Mouse (Mus musculus): Measurements from ENCODE around the gene Rrp1b. TPM values are rescaled to one million over a fixed set of nuclear protein-coding genes. Genes with fewer than 3 reads are reported as not detected.

Gene Rrp1b
- 73.2 and 79.0 TPM in 2 replicates for polyA plus RNA-seq (2014; fragmentation: Nextera tagmentation; extraction: Ambion mirVana)

- 0 out of 2 replicates have a peak, but pooled peaks cover 4% of the 10 kb centered on the region for H3K36me3 ChIP-seq (ENCODE audit: control insufficient read depth, insufficient read depth, low read length)
- peak within 1 kb of the TSS; percentile 97 for H3K4me3 ChIP-seq (ENCODE audit: low read depth, low read length)
- H3K27ac ChIP-seq (ENCODE audit: low read depth): peak within 1 kb of the TSS; percentile 84
- no peaks in the 10 kb centered on the region for H3K9me3 ChIP-seq (ENCODE audit: control insufficient read depth, low read length)
- peaks cover 16% of the 10 kb centered on the region for H3K4me1 ChIP-seq (replicated peaks; ENCODE audit: control insufficient read depth, insufficient read depth, low read length)
- ATAC-seq (replicated peaks; ENCODE audit: low FRiP score, low TSS enrichment, low read depth) (peak; percentile 96), DNase-seq (ENCODE audit: low spot score) (peak; percentile 93)
- peak within 1 kb of the TSS; percentile 60 for H3K9ac ChIP-seq (ENCODE audit: low read length)
- no peaks in the 10 kb centered on the region for H3K27me3 ChIP-seq (replicated peaks; ENCODE audit: control insufficient read depth, insufficient read depth, low read length)
- 5% methylated on average over 52 of the region's 52 CpGs for WGBS
- peak within 1 kb of the TSS; percentile 74 for H3K4me2 ChIP-seq (ENCODE audit: low read length)
These were observed at the start of gene Rrp1b, which contains the start of gene Hsf2bp for GRCm38 (mm10) chr17:32035609-32036508. TSS of gene Rrp1b (plus strand) at chr17:32036100. TSS of gene Hsf2bp (minus strand) at chr17:32036349.

DNA sequence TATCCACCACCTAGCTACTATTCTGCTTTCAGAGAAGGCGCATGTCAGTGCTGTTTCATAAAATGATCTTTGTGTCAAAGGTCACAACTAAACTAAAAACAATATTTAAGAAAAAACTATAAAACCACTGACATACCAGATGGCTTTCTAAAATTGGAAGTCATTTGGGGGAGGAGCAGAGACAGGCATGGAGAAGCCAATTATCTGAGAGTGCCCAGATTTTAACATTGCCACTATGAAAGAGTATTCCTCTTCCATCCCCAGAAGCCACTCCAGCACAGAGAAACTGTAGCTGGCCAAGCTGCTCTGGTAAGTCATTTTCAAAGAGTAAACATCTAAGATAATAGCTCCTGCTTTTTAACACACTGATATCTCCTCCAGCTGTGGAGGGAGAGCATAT lies 49.0 kb upstream of the Rrp1b start:
- H3K4me2 ChIP-seq (ENCODE audit: low read length): no peak overlapping the region
- H3K4me3 ChIP-seq (ENCODE audit: low read depth, low read length): no peak overlapping the region
- ATAC-seq (replicated peaks; ENCODE audit: low FRiP score, low TSS enrichment, low read depth): no peak
- H3K9me3 ChIP-seq (ENCODE audit: control insufficient read depth, low read length): no peaks in the 10 kb centered on the region
- no peak for DNase-seq (ENCODE audit: low spot score)
- 0 out of 2 replicates have a peak, but pooled peaks cover 3% of the 10 kb centered on the region for H3K4me1 ChIP-seq (replicated peaks; ENCODE audit: control insufficient read depth, insufficient read depth, low read length)
- no peak overlapping the region for H3K9ac ChIP-seq (ENCODE audit: low read length)
- WGBS: 67% methylated on average over 1 of the region's 1 CpGs
- no peak overlapping the region for H3K27ac ChIP-seq (ENCODE audit: low read depth)
- H3K36me3 ChIP-seq (ENCODE audit: control insufficient read depth, insufficient read depth, low read length): no peaks in the 10 kb centered on the region
- no peaks in the 10 kb centered on the region for H3K27me3 ChIP-seq (replicated peaks; ENCODE audit: control insufficient read depth, insufficient read depth, low read length)

- H3K9me3 ChIP-seq (ENCODE audit: control insufficient read depth, low read length): no peaks in the 10 kb centered on the region
- DNase-seq (ENCODE audit: low spot score) (no peak), ATAC-seq (replicated peaks; ENCODE audit: low FRiP score, low TSS enrichment, low read depth) (no peak)
- no peak overlapping the region for H3K27ac ChIP-seq (ENCODE audit: low read depth)
- H3K4me2 ChIP-seq (ENCODE audit: low read length): no peak overlapping the region
- H3K36me3 ChIP-seq (ENCODE audit: control insufficient read depth, insufficient read depth, low read length): no peaks in the 10 kb centered on the region
- H3K4me1 ChIP-seq (replicated peaks; ENCODE audit: control insufficient read depth, insufficient read depth, low read length): no peaks in the 10 kb centered on the region; the same call in 1 of the 2 replicates
- no peaks in the 10 kb centered on the region for H3K27me3 ChIP-seq (replicated peaks; ENCODE audit: control insufficient read depth, insufficient read depth, low read length)
- no peak overlapping the region for H3K9ac ChIP-seq (ENCODE audit: low read length)
- 76% methylated on average over 2 of the region's 2 CpGs for WGBS
- H3K4me3 ChIP-seq (ENCODE audit: low read depth, low read length): no peak overlapping the region
These were observed 46.9 kb upstream of the Rrp1b start for GRCm38 (mm10) chr17:31989035-31989434.

- no peaks in the 10 kb centered on the region for H3K27me3 ChIP-seq (replicated peaks; ENCODE audit: control insufficient read depth, insufficient read depth, low read length)
- H3K9me3 ChIP-seq (ENCODE audit: control insufficient read depth, low read length): no peaks in the 10 kb centered on the region
- no peak overlapping the region for H3K4me3 ChIP-seq (ENCODE audit: low read depth, low read length)
- 72% methylated on average over 2 of the region's 2 CpGs for WGBS
- H3K9ac ChIP-seq (ENCODE audit: low read length): no peak overlapping the region
- no peaks in the 10 kb centered on the region for H3K36me3 ChIP-seq (ENCODE audit: control insufficient read depth, insufficient read depth, low read length)
- DNase-seq (ENCODE audit: low spot score) (no peak), ATAC-seq (replicated peaks; ENCODE audit: low FRiP score, low TSS enrichment, low read depth) (no peak)
- no peak overlapping the region for H3K27ac ChIP-seq (ENCODE audit: low read depth)
- no peak overlapping the region for H3K4me2 ChIP-seq (ENCODE audit: low read length)
- no peaks in the 10 kb centered on the region; the same call in 1 of the 2 replicates for H3K4me1 ChIP-seq (replicated peaks; ENCODE audit: control insufficient read depth, insufficient read depth, low read length)
These were observed 43.9 kb upstream of the Rrp1b start for GRCm38 (mm10) chr17:31992004-31992403.

GRCm38 (mm10) chr17:31993354-31993753 lies 42.5 kb upstream of the Rrp1b start:
- DNase-seq (ENCODE audit: low spot score): no peak
- Histone ChIP-seq H3K27me3 (replicated peaks; ENCODE audit: control insufficient read depth, insufficient read depth, low read length) (no peaks in the 10 kb centered on the region), H3K27ac (ENCODE audit: low read depth) (no peak overlapping the region), H3K4me2 (ENCODE audit: low read length) (no peak overlapping the region), H3K4me1 (replicated peaks; ENCODE audit: control insufficient read depth, insufficient read depth, low read length) (no peaks in the 10 kb centered on the region; the same call in 1 of the 2 replicates), H3K36me3 (ENCODE audit: control insufficient read depth, insufficient read depth, low read length) (no peaks in the 10 kb centered on the region), H3K4me3 (ENCODE audit: low read depth, low read length) (no peak overlapping the region), H3K9me3 (ENCODE audit: control insufficient read depth, low read length) (no peaks in the 10 kb centered on the region), H3K9ac (ENCODE audit: low read length) (no peak overlapping the region)
- 82% methylated on average over 1 of the region's 1 CpGs for WGBS
- no peak for ATAC-seq (replicated peaks; ENCODE audit: low FRiP score, low TSS enrichment, low read depth)

DNA sequence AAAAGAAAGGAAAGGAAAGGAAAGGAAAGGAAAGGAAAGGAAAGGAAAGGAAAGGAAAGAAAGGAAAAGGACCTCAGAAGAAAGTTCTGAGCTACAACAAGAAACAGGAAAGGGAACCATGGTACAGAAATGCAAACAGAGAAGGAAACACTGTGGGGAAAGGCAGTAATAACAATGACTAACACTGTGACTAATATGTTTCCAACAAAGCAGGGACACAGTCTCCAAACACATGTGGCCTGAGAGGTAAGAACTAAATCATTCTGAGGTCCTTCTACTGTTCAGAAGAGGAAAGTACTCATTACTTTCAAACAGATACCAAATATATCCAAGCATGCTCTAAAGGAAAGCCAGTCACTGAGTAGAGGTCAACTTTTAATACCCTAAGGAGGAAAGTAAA lies 41.8 kb upstream of the Rrp1b start:
- Histone ChIP-seq H3K27ac (ENCODE audit: low read depth) (no peak overlapping the region), H3K27me3 (replicated peaks; ENCODE audit: control insufficient read depth, insufficient read depth, low read length) (no peaks in the 10 kb centered on the region)
- no peak for ATAC-seq (replicated peaks; ENCODE audit: low FRiP score, low TSS enrichment, low read depth)

DNA sequence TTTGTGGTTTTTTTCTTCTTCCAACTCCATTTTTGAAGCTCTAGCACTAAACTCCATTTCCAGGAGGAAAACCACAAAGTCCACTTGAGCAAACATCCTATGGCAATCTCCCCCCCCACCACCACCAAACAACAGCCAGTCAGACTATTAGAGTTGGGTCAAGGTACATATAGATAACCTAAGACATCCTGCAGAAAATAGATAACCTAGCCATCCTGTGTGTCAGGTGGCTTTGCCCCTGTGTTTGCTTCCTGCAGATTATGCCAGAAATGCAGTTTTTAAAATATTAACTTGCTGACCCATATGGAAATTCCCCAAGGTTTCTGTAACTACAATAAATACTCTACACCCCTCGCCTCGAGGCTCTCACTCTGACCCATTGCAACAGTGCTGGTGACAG lies 40.1 kb upstream of the Rrp1b start:
- Histone ChIP-seq H3K27ac (ENCODE audit: low read depth) (no peak overlapping the region), H3K4me3 (ENCODE audit: low read depth, low read length) (no peak overlapping the region), H3K27me3 (replicated peaks; ENCODE audit: control insufficient read depth, insufficient read depth, low read length) (no peaks in the 10 kb centered on the region), H3K4me1 (replicated peaks; ENCODE audit: control insufficient read depth, insufficient read depth, low read length) (no peaks in the 10 kb centered on the region; the same call in 1 of the 2 replicates), H3K9ac (ENCODE audit: low read length) (no peak overlapping the region), H3K9me3 (ENCODE audit: control insufficient read depth, low read length) (no peaks in the 10 kb centered on the region), H3K4me2 (ENCODE audit: low read length) (no peak overlapping the region), H3K36me3 (ENCODE audit: control insufficient read depth, insufficient read depth, low read length) (no peaks in the 10 kb centered on the region)
- DNase-seq (ENCODE audit: low spot score) (no peak), ATAC-seq (replicated peaks; ENCODE audit: low FRiP score, low TSS enrichment, low read depth) (no peak)
- WGBS: 60% methylated on average over 2 of the region's 2 CpGs

More for the DNA sequence above, 41.8 kb upstream of the Rrp1b start:
- Histone ChIP-seq H3K36me3 (ENCODE audit: control insufficient read depth, insufficient read depth, low read length) (no peaks in the 10 kb centered on the region), H3K4me2 (ENCODE audit: low read length) (no peak overlapping the region), H3K4me3 (ENCODE audit: low read depth, low read length) (no peak overlapping the region), H3K4me1 (replicated peaks; ENCODE audit: control insufficient read depth, insufficient read depth, low read length) (no peaks in the 10 kb centered on the region; the same call in 1 of the 2 replicates), H3K9ac (ENCODE audit: low read length) (no peak overlapping the region), H3K9me3 (ENCODE audit: control insufficient read depth, low read length) (no peaks in the 10 kb centered on the region)
- no peak for DNase-seq (ENCODE audit: low spot score)

DNA sequence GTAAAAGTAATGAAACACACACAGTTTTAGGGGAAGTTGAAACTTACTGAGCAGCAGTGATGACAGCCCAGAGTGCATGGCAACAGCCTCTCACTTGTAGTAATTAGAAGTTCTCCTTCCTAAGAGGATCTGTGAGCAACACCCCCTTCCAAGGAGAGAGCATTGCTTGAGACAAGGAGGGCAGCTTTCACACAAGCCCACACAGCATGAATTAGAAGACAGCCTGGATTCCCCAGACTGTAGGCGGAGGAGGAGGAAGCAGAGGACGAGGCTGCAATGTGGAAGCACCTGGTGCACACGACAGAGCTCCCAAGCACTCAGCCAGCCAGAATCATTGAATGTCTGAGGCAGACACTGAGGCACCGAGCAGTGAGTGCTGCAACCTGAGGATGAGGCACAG lies 39.6 kb upstream of the Rrp1b start:
- DNase-seq (ENCODE audit: low spot score) (no peak), ATAC-seq (replicated peaks; ENCODE audit: low FRiP score, low TSS enrichment, low read depth) (no peak)
- H3K27ac ChIP-seq (ENCODE audit: low read depth): no peak overlapping the region
- H3K36me3 ChIP-seq (ENCODE audit: control insufficient read depth, insufficient read depth, low read length): no peaks in the 10 kb centered on the region
- no peak overlapping the region for H3K9ac ChIP-seq (ENCODE audit: low read length)
- no peaks in the 10 kb centered on the region for H3K27me3 ChIP-seq (replicated peaks; ENCODE audit: control insufficient read depth, insufficient read depth, low read length)
- H3K4me1 ChIP-seq (replicated peaks; ENCODE audit: control insufficient read depth, insufficient read depth, low read length): no peaks in the 10 kb centered on the region; the same call in 1 of the 2 replicates
- H3K4me2 ChIP-seq (ENCODE audit: low read length): no peak overlapping the region
- no peak overlapping the region for H3K4me3 ChIP-seq (ENCODE audit: low read depth, low read length)
- WGBS: 69% methylated on average over 4 of the region's 4 CpGs
- H3K9me3 ChIP-seq (ENCODE audit: control insufficient read depth, low read length): no peaks in the 10 kb centered on the region

Measured in intestine, embryonic 14.5 days (tissue).